Mouse (Mus musculus): ENCODE measurements around the gene Pter. TPM values are rescaled to one million over a fixed set of nuclear protein-coding genes. Genes with fewer than 3 reads are reported as not detected.

Pter gene
- polyA plus RNA-seq, 1 experiment from 2014 or later: 36.4 TPM

DNA sequence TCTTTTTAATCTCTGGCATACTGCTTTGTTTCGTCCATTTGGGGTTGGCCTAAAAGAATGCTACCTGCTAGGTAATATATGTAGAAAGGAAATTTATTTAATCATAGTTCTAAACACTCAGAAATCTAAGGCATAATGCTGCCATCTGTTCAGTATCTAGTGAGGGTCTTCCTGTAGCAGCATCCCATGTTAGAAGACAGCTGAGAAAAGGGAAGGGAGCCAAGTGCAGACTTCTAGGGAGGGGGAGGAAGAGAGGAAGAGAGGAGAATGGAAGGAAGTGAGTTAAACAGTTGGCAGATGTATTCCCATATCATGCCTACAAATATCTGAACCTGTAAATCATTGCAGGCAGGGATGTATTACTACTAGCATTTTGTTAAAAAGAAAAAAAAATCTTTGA, 95.0 kb downstream of the Pter start:
- H3K9ac ChIP-seq (ENCODE audit: low read depth, low read length): no peak overlapping the region
- H3K36me3 ChIP-seq (ENCODE audit: control insufficient read depth, insufficient read depth, low read length): no peaks in the 10 kb centered on the region
- ATAC-seq: no peak
- no peak overlapping the region for H3K4me2 ChIP-seq (ENCODE audit: low read depth, low read length)
- H3K27me3 ChIP-seq (replicated peaks; ENCODE audit: control insufficient read depth, insufficient read depth, low read length): no peaks in the 10 kb centered on the region
- no peaks in the 10 kb centered on the region for H3K9me3 ChIP-seq (ENCODE audit: control insufficient read depth, low read length)
- no peaks in the 10 kb centered on the region for H3K4me1 ChIP-seq (ENCODE audit: control insufficient read depth, insufficient read depth, low read length)
- no peak overlapping the region for H3K27ac ChIP-seq (ENCODE audit: low read length)
- 68% methylated on average over 1 of the region's 1 CpGs for WGBS
- no peak overlapping the region for H3K4me3 ChIP-seq (ENCODE audit: low read length)

GRCm38 (mm10) chr2:13038772-13039171, 114.9 kb downstream of the Pter start:
- no peaks in the 10 kb centered on the region for H3K36me3 ChIP-seq (ENCODE audit: control insufficient read depth, insufficient read depth, low read length)
- H3K27me3 ChIP-seq (replicated peaks; ENCODE audit: control insufficient read depth, insufficient read depth, low read length): no peaks in the 10 kb centered on the region
- no peak for ATAC-seq
- no peak overlapping the region for H3K9ac ChIP-seq (ENCODE audit: low read depth, low read length)
- no peak overlapping the region for H3K27ac ChIP-seq (ENCODE audit: low read length)
- H3K4me1 ChIP-seq (ENCODE audit: control insufficient read depth, insufficient read depth, low read length): no peaks in the 10 kb centered on the region
- no peaks in the 10 kb centered on the region for H3K9me3 ChIP-seq (ENCODE audit: control insufficient read depth, low read length)
- H3K4me3 ChIP-seq (ENCODE audit: low read length): no peak overlapping the region
- no peak overlapping the region for H3K4me2 ChIP-seq (ENCODE audit: low read depth, low read length)
- 58% methylated on average over 3 of the region's 3 CpGs for WGBS

- Histone ChIP-seq H3K9ac (ENCODE audit: low read depth, low read length) (no peak overlapping the region), H3K36me3 (ENCODE audit: control insufficient read depth, insufficient read depth, low read length) (no peaks in the 10 kb centered on the region), H3K4me2 (ENCODE audit: low read depth, low read length) (no peak overlapping the region), H3K27me3 (replicated peaks; ENCODE audit: control insufficient read depth, insufficient read depth, low read length) (no peaks in the 10 kb centered on the region), H3K4me3 (ENCODE audit: low read length) (no peak overlapping the region), H3K27ac (ENCODE audit: low read length) (no peak overlapping the region), H3K9me3 (ENCODE audit: control insufficient read depth, low read length) (no peaks in the 10 kb centered on the region), H3K4me1 (ENCODE audit: control insufficient read depth, insufficient read depth, low read length) (no peaks in the 10 kb centered on the region)
- 90% methylated on average over 4 of the region's 4 CpGs for WGBS
- ATAC-seq: no peak
Measured at GRCm38 (mm10) chr2:13039785-13040184, 115.9 kb downstream of the Pter start.

GRCm38 (mm10) chr2:13044555-13044954, 120.7 kb downstream of the Pter start:
- H3K36me3 ChIP-seq (ENCODE audit: control insufficient read depth, insufficient read depth, low read length): no peaks in the 10 kb centered on the region
- peak; percentile 46; the same call in 1 of the 2 replicates for ATAC-seq
- H3K4me3 ChIP-seq (ENCODE audit: low read length): no peak overlapping the region
- H3K27ac ChIP-seq (ENCODE audit: low read length): no peak overlapping the region
- no peak overlapping the region for H3K4me2 ChIP-seq (ENCODE audit: low read depth, low read length)
- H3K4me1 ChIP-seq (ENCODE audit: control insufficient read depth, insufficient read depth, low read length): no peaks in the 10 kb centered on the region
- no peaks in the 10 kb centered on the region for H3K27me3 ChIP-seq (replicated peaks; ENCODE audit: control insufficient read depth, insufficient read depth, low read length)
- no peaks in the 10 kb centered on the region for H3K9me3 ChIP-seq (ENCODE audit: control insufficient read depth, low read length)
- H3K9ac ChIP-seq (ENCODE audit: low read depth, low read length): no peak overlapping the region
- 71% methylated on average over 4 of the region's 4 CpGs for WGBS

- no peak for ATAC-seq
- no peak overlapping the region for H3K27ac ChIP-seq (ENCODE audit: low read length)
- H3K36me3 ChIP-seq (ENCODE audit: control insufficient read depth, insufficient read depth, low read length): no peaks in the 10 kb centered on the region
Measured at GRCm38 (mm10) chr2:13048649-13049048, 124.8 kb downstream of the Pter start.

More at GRCm38 (mm10) chr2:13048649-13049048, 124.8 kb downstream of the Pter start:
- WGBS: 82% methylated on average over 6 of the region's 6 CpGs
- Histone ChIP-seq H3K4me1 (ENCODE audit: control insufficient read depth, insufficient read depth, low read length) (no peaks in the 10 kb centered on the region), H3K4me3 (ENCODE audit: low read length) (no peak overlapping the region), H3K9me3 (ENCODE audit: control insufficient read depth, low read length) (no peaks in the 10 kb centered on the region), H3K4me2 (ENCODE audit: low read depth, low read length) (no peak overlapping the region), H3K9ac (ENCODE audit: low read depth, low read length) (no peak overlapping the region), H3K27me3 (replicated peaks; ENCODE audit: control insufficient read depth, insufficient read depth, low read length) (no peaks in the 10 kb centered on the region)

Other genes starting within 250 kb of the Pter start
- 0.27 and 0.33 TPM in 2 replicates for gene C1ql3, start 87.8 kb downstream of the Pter start, polyA plus RNA-seq (2015; fragmentation: Nextera tagmentation; extraction: Ambion mirVana)